Mouse (Mus musculus): Measurements from ENCODE around the gene 1700102P08Rik. TPM values are rescaled to one million over a fixed set of nuclear protein-coding genes. Genes with fewer than 3 reads are reported as not detected.

1700102P08Rik gene
- polyA plus RNA-seq, 1 experiment from 2014 or later: 0.17 TPM

GRCm38 (mm10) chr9:108398324-108398723 is 5.7 kb downstream of the 1700102P08Rik start:
- WGBS: 93% methylated on average over 3 of the region's 3 CpGs

GRCm38 (mm10) chr9:108401186-108401960 is 8.8 kb downstream of the 1700102P08Rik start:
- no peak overlapping the region for H3K4me2 ChIP-seq (replicated peaks; ENCODE audit: low read depth)
- DNase-seq (ENCODE audit: low spot score): no peak
- no peak overlapping the region for H3K9ac ChIP-seq (ENCODE audit: low read length)
- 53% methylated on average over 7 of the region's 7 CpGs for WGBS
- H3K27me3 ChIP-seq (ENCODE audit: control insufficient read depth, insufficient read depth, low read length): no peaks in the 10 kb centered on the region
- TF ChIP-seq CTCF (IDR thresholded peaks at IDR 0.05; ENCODE audit: low read depth) (no peak), EP300 (optimal IDR thresholded peaks at IDR 0.05) (no peak)
- H3K9me3 ChIP-seq (ENCODE audit: control insufficient read depth, low read length): no peaks in the 10 kb centered on the region
- peak overlapping the region; percentile 76 for H3K27ac ChIP-seq (replicated peaks)
- H3K36me3 ChIP-seq (ENCODE audit: control insufficient read depth, insufficient read depth, low read length): no peaks in the 10 kb centered on the region
- no peak overlapping the region for H3K4me3 ChIP-seq (ENCODE audit: low read depth, low read length)
- H3K4me1 ChIP-seq (replicated peaks; ENCODE audit: control insufficient read depth, insufficient read depth): no peaks in the 10 kb centered on the region
- ATAC-seq (ENCODE audit: low FRiP score, low TSS enrichment): no peak

More at GRCm38 (mm10) chr9:108398324-108398723, 5.7 kb downstream of the 1700102P08Rik start:
- no peak overlapping the region for H3K4me2 ChIP-seq (replicated peaks; ENCODE audit: low read depth)
- H3K4me3 ChIP-seq (ENCODE audit: low read depth, low read length): no peak overlapping the region
- no peaks in the 10 kb centered on the region for H3K9me3 ChIP-seq (ENCODE audit: control insufficient read depth, low read length)
- ATAC-seq (ENCODE audit: low FRiP score, low TSS enrichment): no peak
- no peaks in the 10 kb centered on the region for H3K27me3 ChIP-seq (ENCODE audit: control insufficient read depth, insufficient read depth, low read length)
- H3K36me3 ChIP-seq (ENCODE audit: control insufficient read depth, insufficient read depth, low read length): no peaks in the 10 kb centered on the region
- no peak overlapping the region for H3K27ac ChIP-seq (replicated peaks)
- H3K9ac ChIP-seq (ENCODE audit: low read length): no peak overlapping the region; the same call in 1 of the 2 replicates
- no peaks in the 10 kb centered on the region for H3K4me1 ChIP-seq (replicated peaks; ENCODE audit: control insufficient read depth, insufficient read depth)
- TF ChIP-seq CTCF (IDR thresholded peaks at IDR 0.05; ENCODE audit: low read depth) (no peak), EP300 (optimal IDR thresholded peaks at IDR 0.05) (no peak)
- no peak for DNase-seq (ENCODE audit: low spot score)

GRCm38 (mm10) chr9:108403081-108403480 is 10.5 kb downstream of the 1700102P08Rik start:
- H3K27ac ChIP-seq (replicated peaks): peak overlapping the region; percentile 65; the same call in 1 of the 2 replicates
- 80% methylated on average over 4 of the region's 4 CpGs for WGBS

GRCm38 (mm10) chr9:108404451-108404850 is 11.8 kb downstream of the 1700102P08Rik start:
- Histone ChIP-seq H3K36me3 (ENCODE audit: control insufficient read depth, insufficient read depth, low read length) (no peaks in the 10 kb centered on the region), H3K4me3 (ENCODE audit: low read depth, low read length) (no peak overlapping the region), H3K27ac (replicated peaks) (no peak overlapping the region), H3K9me3 (ENCODE audit: control insufficient read depth, low read length) (no peaks in the 10 kb centered on the region), H3K27me3 (ENCODE audit: control insufficient read depth, insufficient read depth, low read length) (no peaks in the 10 kb centered on the region), H3K4me2 (replicated peaks; ENCODE audit: low read depth) (no peak overlapping the region), H3K4me1 (replicated peaks; ENCODE audit: control insufficient read depth, insufficient read depth) (no peaks in the 10 kb centered on the region), H3K9ac (ENCODE audit: low read length) (no peak overlapping the region)
- DNase-seq (ENCODE audit: low spot score) (no peak), ATAC-seq (ENCODE audit: low FRiP score, low TSS enrichment) (no peak)
- TF ChIP-seq EP300 (optimal IDR thresholded peaks at IDR 0.05) (no peak), CTCF (IDR thresholded peaks at IDR 0.05; ENCODE audit: low read depth) (peak; percentile 24)
- WGBS: 63% methylated on average over 8 of the region's 8 CpGs

More at GRCm38 (mm10) chr9:108403081-108403480, 10.5 kb downstream of the 1700102P08Rik start:
- H3K27me3 ChIP-seq (ENCODE audit: control insufficient read depth, insufficient read depth, low read length): no peaks in the 10 kb centered on the region
- H3K9ac ChIP-seq (ENCODE audit: low read length): no peak overlapping the region
- no peaks in the 10 kb centered on the region for H3K36me3 ChIP-seq (ENCODE audit: control insufficient read depth, insufficient read depth, low read length)
- DNase-seq (ENCODE audit: low spot score) (no peak), ATAC-seq (ENCODE audit: low FRiP score, low TSS enrichment) (no peak)
- H3K4me2 ChIP-seq (replicated peaks; ENCODE audit: low read depth): no peak overlapping the region
- no peaks in the 10 kb centered on the region for H3K9me3 ChIP-seq (ENCODE audit: control insufficient read depth, low read length)
- TF ChIP-seq EP300 (optimal IDR thresholded peaks at IDR 0.05) (no peak), CTCF (IDR thresholded peaks at IDR 0.05; ENCODE audit: low read depth) (no peak)
- no peaks in the 10 kb centered on the region for H3K4me1 ChIP-seq (replicated peaks; ENCODE audit: control insufficient read depth, insufficient read depth)
- no peak overlapping the region for H3K4me3 ChIP-seq (ENCODE audit: low read depth, low read length)

GRCm38 (mm10) chr9:108409535-108409934 is 16.9 kb downstream of the 1700102P08Rik start:
- Histone ChIP-seq H3K9ac (ENCODE audit: low read length) (no peak overlapping the region), H3K9me3 (ENCODE audit: control insufficient read depth, low read length) (no peaks in the 10 kb centered on the region), H3K4me2 (replicated peaks; ENCODE audit: low read depth) (no peak overlapping the region), H3K27ac (replicated peaks) (no peak overlapping the region), H3K27me3 (ENCODE audit: control insufficient read depth, insufficient read depth, low read length) (no peaks in the 10 kb centered on the region), H3K4me1 (replicated peaks; ENCODE audit: control insufficient read depth, insufficient read depth) (no peaks in the 10 kb centered on the region), H3K4me3 (ENCODE audit: low read depth, low read length) (no peak overlapping the region), H3K36me3 (ENCODE audit: control insufficient read depth, insufficient read depth, low read length) (no peaks in the 10 kb centered on the region)
- WGBS: 82% methylated on average over 4 of the region's 4 CpGs
- DNase-seq (ENCODE audit: low spot score): no peak
- no peak for TF ChIP-seq CTCF (IDR thresholded peaks at IDR 0.05; ENCODE audit: low read depth)
- no peak for TF ChIP-seq EP300 (optimal IDR thresholded peaks at IDR 0.05)
- no peak for ATAC-seq (ENCODE audit: low FRiP score, low TSS enrichment)

GRCm38 (mm10) chr9:108411381-108411942 is 18.9 kb downstream of the 1700102P08Rik start:
- Histone ChIP-seq H3K9me3 (ENCODE audit: control insufficient read depth, low read length) (no peaks in the 10 kb centered on the region), H3K27me3 (ENCODE audit: control insufficient read depth, insufficient read depth, low read length) (no peaks in the 10 kb centered on the region), H3K27ac (replicated peaks) (no peak overlapping the region), H3K4me3 (ENCODE audit: low read depth, low read length) (no peak overlapping the region), H3K4me2 (replicated peaks; ENCODE audit: low read depth) (no peak overlapping the region), H3K36me3 (ENCODE audit: control insufficient read depth, insufficient read depth, low read length) (no peaks in the 10 kb centered on the region), H3K9ac (ENCODE audit: low read length) (no peak overlapping the region), H3K4me1 (replicated peaks; ENCODE audit: control insufficient read depth, insufficient read depth) (no peaks in the 10 kb centered on the region)
- WGBS: 77% methylated on average over 9 of the region's 9 CpGs
- ATAC-seq (ENCODE audit: low FRiP score, low TSS enrichment): no peak
- DNase-seq (ENCODE audit: low spot score): no peak
- TF ChIP-seq CTCF (IDR thresholded peaks at IDR 0.05; ENCODE audit: low read depth) (no peak), EP300 (optimal IDR thresholded peaks at IDR 0.05) (no peak)
